Mouse (Mus musculus) liver, embryonic 11.5 days (tissue): ENCODE measurements around the gene Pck1. TPM values are rescaled to one million over a fixed set of nuclear protein-coding genes. Genes with fewer than 3 reads are reported as not detected.

ENCODE experiments used
- ATAC-seq: fragments of 200-750 bp; cut with Nextera tagmentation; replicated peaks from 2 replicates; pipeline ENCODE4 v1.8.0; 2017; ENCODE audit warnings: moderate number of reproducible peaks, mild to moderate bottlenecking, moderate TSS enrichment, moderate library complexity; ENCODE audit not compliant: low FRiP score
- DNase-seq: peaks from one replicate; pipeline ENCODE4 v3.0.0-alpha.2; 2017; ENCODE audit warnings: low spot score
- H3K27ac ChIP-seq: fragments of 300-500 bp; sonication (generic); 2 replicates; pipeline ENCODE4 v1.5.1; 2014; ENCODE audit warnings: mild to moderate bottlenecking, low read depth, low read length, control low read depth
- H3K27me3 ChIP-seq: fragments of 300-500 bp; sonication (generic); replicated peaks from 2 replicates; pipeline ENCODE4 v1.6.1; 2014; ENCODE audit warnings: low read length, mixed read lengths; ENCODE audit not compliant: control insufficient read depth, insufficient read depth
- H3K36me3 ChIP-seq: fragments of 300-500 bp; sonication (generic); 2 replicates; pipeline ENCODE4 v1.6.1; 2014; ENCODE audit warnings: mild to moderate bottlenecking, low read length, moderate library complexity, mixed read lengths; ENCODE audit not compliant: control insufficient read depth, insufficient read depth
- H3K4me1 ChIP-seq: fragments of 300-500 bp; sonication (generic); replicated peaks from 2 replicates; pipeline ENCODE4 v1.6.1; 2014; ENCODE audit warnings: low read length, mixed read lengths; ENCODE audit not compliant: control insufficient read depth, insufficient read depth
- H3K4me2 ChIP-seq: fragments of 300-500 bp; sonication (generic); 2 replicates; pipeline ENCODE4 v1.6.1; 2014; ENCODE audit warnings: mild to moderate bottlenecking, control low read depth, moderate library complexity
- H3K4me3 ChIP-seq: fragments of 300-500 bp; sonication (generic); 2 replicates; pipeline ENCODE4 v1.5.1; 2014; ENCODE audit warnings: low read depth, low read length, control low read depth
- H3K9ac ChIP-seq: fragments of 300-500 bp; sonication (generic); 2 replicates; pipeline ENCODE4 v1.6.1; 2014; ENCODE audit warnings: low read depth, low read length, control low read depth
- H3K9me3 ChIP-seq: fragments of 300-500 bp; sonication (generic); 2 replicates; pipeline ENCODE4 v1.6.1; 2016; ENCODE audit warnings: low read length, inconsistent platforms, mixed read lengths; ENCODE audit not compliant: control insufficient read depth
- WGBS: fragments of 180-500 bp; shearing (Covaris S2); extraction: QIAGEN DNeasy Blood & Tissue Kit; methylation state at CpG from one replicate; pipeline ENCODE4 v1.1.7; 2014; 5-methylcytosine and 5-hydroxymethylcytosine counted together
- polyA plus RNA-seq: library from polyadenylated mRNA; unstranded; fragments of >200 nt; fragmentation: Nextera tagmentation; extraction: Ambion mirVana; gene quantifications from 2 replicates; pipeline ENCODE4 v1.2.1, GENCODE M21; 2014

Pck1 gene
- polyA plus RNA-seq, 1 experiment from 2014 or later: 0.23 TPM

- 62% methylated on average over 15 of the region's 15 CpGs for WGBS
- no peak for DNase-seq
- H3K4me2 ChIP-seq: no peak overlapping the region
- no peak overlapping the region for H3K4me3 ChIP-seq
- H3K9ac ChIP-seq: no peak overlapping the region
- H3K27ac ChIP-seq: no peak overlapping the region
- H3K9me3 ChIP-seq: no peaks in the 10 kb centered on the region
- H3K36me3 ChIP-seq: no peaks in the 10 kb centered on the region
- 0 out of 2 replicates have a peak, but pooled peaks cover 3% of the 10 kb centered on the region for H3K27me3 ChIP-seq
- ATAC-seq: no peak
- no peaks in the 10 kb centered on the region for H3K4me1 ChIP-seq
Measured at GRCm38 (mm10) chr2:173138323-173139239, 14.3 kb upstream of the Pck1 start.

- no peak overlapping the region for H3K4me3 ChIP-seq
- H3K36me3 ChIP-seq: no peaks in the 10 kb centered on the region
Measured at GRCm38 (mm10) chr2:173143611-173144010, 9.2 kb upstream of the Pck1 start.

GRCm38 (mm10) chr2:173145808-173146207, 7.0 kb upstream of the Pck1 start:
- H3K36me3 ChIP-seq: no peaks in the 10 kb centered on the region
- no peak overlapping the region for H3K4me3 ChIP-seq
- H3K4me2 ChIP-seq: no peak overlapping the region
- no peak for DNase-seq
- H3K27ac ChIP-seq: no peak overlapping the region
- no peak for ATAC-seq
- 57% methylated on average over 3 of the region's 3 CpGs for WGBS
- no peaks in the 10 kb centered on the region for H3K4me1 ChIP-seq
- no peak overlapping the region for H3K9ac ChIP-seq
- H3K27me3 ChIP-seq: 0 out of 2 replicates have a peak, but pooled peaks cover 15% of the 10 kb centered on the region
- no peaks in the 10 kb centered on the region for H3K9me3 ChIP-seq

More at GRCm38 (mm10) chr2:173143611-173144010, 9.2 kb upstream of the Pck1 start:
- 79% methylated on average over 11 of the region's 11 CpGs for WGBS
- no peak overlapping the region for H3K27ac ChIP-seq
- no peak overlapping the region for H3K9ac ChIP-seq
- H3K9me3 ChIP-seq: no peaks in the 10 kb centered on the region
- ATAC-seq: no peak
- H3K4me1 ChIP-seq: no peaks in the 10 kb centered on the region
- 0 out of 2 replicates have a peak, but pooled peaks cover 15% of the 10 kb centered on the region for H3K27me3 ChIP-seq
- no peak overlapping the region for H3K4me2 ChIP-seq
- no peak for DNase-seq

GRCm38 (mm10) chr2:173146728-173147127, 6.1 kb upstream of the Pck1 start:
- Histone ChIP-seq H3K4me1 (no peaks in the 10 kb centered on the region), H3K4me3 (no peak overlapping the region), H3K9me3 (no peaks in the 10 kb centered on the region), H3K9ac (no peak overlapping the region), H3K27ac (no peak overlapping the region), H3K27me3 (0 out of 2 replicates have a peak, but pooled peaks cover 15% of the 10 kb centered on the region), H3K4me2 (no peak overlapping the region), H3K36me3 (no peaks in the 10 kb centered on the region)
- DNase-seq (no peak), ATAC-seq (no peak; the same call in 1 of the 2 replicates)
- 74% methylated on average over 6 of the region's 6 CpGs for WGBS

- DNase-seq (no peak), ATAC-seq (no peak)
- Histone ChIP-seq H3K4me1 (no peaks in the 10 kb centered on the region), H3K27me3 (0 out of 2 replicates have a peak, but pooled peaks cover 12% of the 10 kb centered on the region), H3K4me3 (no peak overlapping the region), H3K4me2 (no peak overlapping the region), H3K27ac (no peak overlapping the region), H3K9me3 (no peaks in the 10 kb centered on the region), H3K9ac (no peak overlapping the region), H3K36me3 (no peaks in the 10 kb centered on the region)
- WGBS: 60% methylated on average over 5 of the region's 5 CpGs
Measured at GRCm38 (mm10) chr2:173148001-173148400, 4.8 kb upstream of the Pck1 start.

GRCm38 (mm10) chr2:173151352-173151751, 1.5 kb upstream of the Pck1 start:
- ATAC-seq (no peak), DNase-seq (no peak)
- no peak overlapping the region for H3K4me3 ChIP-seq
- WGBS: 74% methylated on average over 5 of the region's 5 CpGs
- H3K9me3 ChIP-seq: no peaks in the 10 kb centered on the region
- H3K4me2 ChIP-seq: no peak overlapping the region
- no peaks in the 10 kb centered on the region for H3K27me3 ChIP-seq
- H3K4me1 ChIP-seq: no peaks in the 10 kb centered on the region
- no peak overlapping the region for H3K9ac ChIP-seq
- no peaks in the 10 kb centered on the region for H3K36me3 ChIP-seq
- H3K27ac ChIP-seq: no peak overlapping the region

GRCm38 (mm10) chr2:173151784-173152284, 1.0 kb upstream of the Pck1 start:
- DNase-seq: no peak
- no peaks in the 10 kb centered on the region for H3K9me3 ChIP-seq
- no peaks in the 10 kb centered on the region for H3K27me3 ChIP-seq
- no peaks in the 10 kb centered on the region for H3K36me3 ChIP-seq
- H3K4me2 ChIP-seq: no peak overlapping the region
- no peak overlapping the region for H3K9ac ChIP-seq
- ATAC-seq: no peak
- no peaks in the 10 kb centered on the region for H3K4me1 ChIP-seq
- no peak overlapping the region for H3K4me3 ChIP-seq
- no peak overlapping the region for H3K27ac ChIP-seq
- 80% methylated on average over 7 of the region's 7 CpGs for whole genome bisulfite sequencing

- Histone ChIP-seq H3K4me2 (no peak overlapping the region), H3K27me3 (no peaks in the 10 kb centered on the region), H3K36me3 (no peaks in the 10 kb centered on the region), H3K9me3 (no peaks in the 10 kb centered on the region), H3K4me3 (no peak overlapping the region), H3K4me1 (no peaks in the 10 kb centered on the region), H3K9ac (no peak overlapping the region), H3K27ac (no peak overlapping the region)
- DNase-seq: no peak
- ATAC-seq: no peak
- WGBS: 83% methylated on average over 10 of the region's 10 CpGs
Measured at GRCm38 (mm10) chr2:173153266-173153665, 418 bp downstream of the Pck1 start.
